Mouse (Mus musculus): ENCODE data around the gene Scg5. TPM values are rescaled to one million over a fixed set of nuclear protein-coding genes. Genes with fewer than 3 reads are reported as not detected.

The Scg5 gene
- polyA plus RNA-seq, 2 experiments from 2014 or later = 8.6 to 9.2 TPM

DNA sequence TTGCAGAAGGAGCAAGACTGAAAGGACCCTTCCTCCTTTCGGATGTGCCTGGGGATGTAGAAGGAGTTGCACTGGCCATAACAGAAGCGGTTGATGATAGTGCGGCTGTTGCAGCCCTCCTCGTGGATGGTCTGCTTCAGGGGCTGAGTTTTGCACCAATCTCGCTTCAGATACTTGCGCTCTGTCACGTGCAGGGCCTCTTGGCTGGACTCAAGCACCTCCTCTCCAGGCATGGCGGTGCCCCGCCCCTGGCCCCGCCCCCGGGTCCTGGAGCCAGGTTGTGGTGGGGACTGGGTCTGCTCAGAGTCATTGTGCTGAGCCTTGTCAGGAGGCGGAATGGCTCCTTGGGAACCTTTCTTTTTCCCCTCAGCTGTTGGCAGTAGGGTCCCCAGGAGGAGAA, 79.2 kb downstream of the Scg5 start:
- no peak for ATAC-seq

DNA sequence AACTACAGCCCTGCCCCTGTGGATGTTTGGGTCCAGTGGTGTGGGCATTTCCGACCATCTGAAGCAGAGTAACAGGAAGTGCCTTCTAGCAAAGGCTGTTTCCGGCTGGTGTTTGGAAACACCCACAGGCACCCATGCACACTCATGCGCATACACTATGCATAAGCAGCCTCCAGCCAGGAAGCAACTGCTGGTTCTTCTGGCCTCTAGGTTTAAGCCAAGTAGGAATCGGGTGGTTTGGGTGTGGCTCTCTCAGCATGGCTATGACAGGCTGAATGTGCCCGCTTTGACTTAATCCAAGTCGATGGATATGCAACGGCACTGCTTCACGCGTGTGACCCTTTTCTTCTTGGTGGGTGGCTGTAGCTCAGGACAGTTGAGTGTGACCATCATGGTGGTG, 79.6 kb downstream of the Scg5 start:
- no peak for ATAC-seq

DNA sequence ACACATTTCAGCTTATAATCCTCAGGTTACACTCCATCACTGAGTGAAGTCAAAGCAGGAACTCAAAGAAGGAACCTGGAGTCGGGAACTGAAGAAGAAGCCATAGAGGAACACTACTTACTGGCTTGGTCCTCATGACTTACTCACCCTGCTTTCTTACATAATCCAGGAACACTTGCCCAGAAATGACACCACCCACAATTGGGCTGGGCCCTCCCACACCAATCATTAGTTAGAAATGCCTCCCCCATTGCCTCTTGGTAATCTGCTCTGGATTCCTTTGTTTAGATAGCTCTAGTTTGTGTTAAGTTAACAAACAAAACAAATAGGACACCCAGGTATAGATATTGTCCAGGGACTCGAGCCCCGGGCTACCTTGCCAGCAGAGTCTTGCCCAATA, 100.3 kb downstream of the Scg5 start:
- ATAC-seq = no peak

Other genes with a start within 250 kb of the Scg5 start
- gene Grem1, start 70.5 kb downstream of the Scg5 start, polyA plus RNA-seq (2017; shearing (Covaris generic)) = not detected
- gene Arhgap11a, start 19.5 kb upstream of the Scg5 start, polyA plus RNA-seq (2017; shearing (Covaris generic)) = 1 to 10 TPM; 1.8 to 4.1 TPM
- gene Gjd2, start 184.5 kb upstream of the Scg5 start, polyA plus RNA-seq (2017; shearing (Covaris generic)) = not detected
- gene Actc1, start 224.4 kb upstream of the Scg5 start, polyA plus RNA-seq (2017; shearing (Covaris generic)) = not detected

Measured in CD4-positive, CD25-positive, alpha-beta regulatory T cell, adult 4 months (primary cell).